17 mouse cellular contexts compared by ENCODE assay signal in the genomic region with DNA sequence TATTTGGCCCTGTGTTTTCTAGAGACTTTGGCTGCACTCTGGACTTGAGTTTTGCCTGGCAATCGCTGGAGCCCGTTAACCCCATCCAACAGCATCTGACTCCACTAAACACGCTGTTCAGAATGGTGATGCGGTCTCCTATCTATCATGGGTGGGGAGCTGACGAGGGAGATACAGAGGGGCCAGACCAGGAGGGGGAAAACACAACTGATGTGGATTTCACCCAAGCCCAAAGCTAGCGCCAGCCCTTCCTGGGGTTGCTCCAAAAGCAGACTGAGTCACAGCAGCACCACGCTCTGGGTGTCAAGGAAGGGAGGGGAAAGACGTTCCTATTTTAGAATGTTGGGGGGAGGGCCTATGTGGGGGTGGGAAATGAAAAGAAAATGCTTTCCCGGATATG.
DNase-seq lines count a peak whose midpoint lies in the region; ATAC-seq and TF ChIP-seq lines count a peak whose summit lies in the region.
"Had no signal": no experiment of that assay in that cellular context is flagged by ENCODE, and none has a peak within 500 bp of the region (broad histone marks: within the 10 kb centered on the region; RNA-seq: fewer than 3 reads in every experiment).

No protein-coding gene starts in this region.

- H3K9me3 ChIP-seq in heart, embryonic 12.5 days (replicated peaks), result no peaks in the 10 kb centered on the region
- no peaks in the 10 kb centered on the region for H3K9me3 ChIP-seq in heart, embryonic 10.5 days

- no peak for TF ChIP-seq POLR2A in myocyte (IDR thresholded peaks at IDR 0.05; ENCODE audit: insufficient read length, low read depth)

- ATAC-seq in heart, embryonic 12.5 days (ENCODE audit: insufficient number of reproducible peaks, low FRiP score), result no peak
- ATAC-seq: forebrain, embryonic 16.5 days; hindbrain, postnatal 0 days had no signal

- H3K9ac ChIP-seq in heart, embryonic 12.5 days, result no peak overlapping the region

- no peak overlapping the region for H3K27ac ChIP-seq in heart, embryonic 12.5 days (ENCODE audit: poor library complexity, severe bottlenecking)
- no peak overlapping the region for H3K27ac ChIP-seq in heart, embryonic 10.5 days
- H3K27ac ChIP-seq: gastrocnemius, adult 2 months; hindbrain, postnatal 0 days; left cerebral cortex, adult 2 months had no signal

- no peak for DNase-seq in heart, embryonic 10.5 days (ENCODE audit: low spot score)
- DNase-seq in lung, postnatal 10 days, result peak; percentile 45
- no peak for DNase-seq in lung, postnatal 4 days
- DNase-seq in R1 (ENCODE audit: low read depth, low spot score), result peak; percentile 28
- no peak for DNase-seq in left cerebral cortex, adult 18-20 months (ENCODE audit: low spot score in 2 of 2)
- DNase-seq: cerebellum, postnatal 36 days; gastrocnemius, adult 2 months; kidney, adult 11 months; kidney, postnatal 14 days; lung, adult 2 months; retina, postnatal 1 day; thymus, postnatal 4 days had no signal

- H3K79me2 ChIP-seq in myocyte (ENCODE audit: control insufficient read depth, insufficient read depth), result peaks cover 51% of the 10 kb centered on the region

- H3ac ChIP-seq in myocyte (ENCODE audit: control insufficient read depth, insufficient read length), result no peak overlapping the region

- H3K36me3 ChIP-seq in heart, embryonic 12.5 days, result no peaks in the 10 kb centered on the region
- no peaks in the 10 kb centered on the region for H3K36me3 ChIP-seq in heart, embryonic 10.5 days
- H3K36me3 ChIP-seq in myocyte (ENCODE audit: control insufficient read depth, insufficient read depth), result no peaks in the 10 kb centered on the region

- peaks cover 98% of the 10 kb centered on the region for H3K4me1 ChIP-seq in heart, embryonic 12.5 days (replicated peaks)
- H3K4me1 ChIP-seq in heart, embryonic 10.5 days, result peaks cover 95% of the 10 kb centered on the region

- 0 out of 2 replicates have a peak overlapping the region, but pooled peaks have one; percentile 38 for H3K4me2 ChIP-seq in heart, embryonic 12.5 days
- H3K4me2 ChIP-seq in myocyte (ENCODE audit: low read depth), result peak overlapping the region; percentile 24

- no peak overlapping the region for H3K4me3 ChIP-seq in heart, embryonic 12.5 days
- H3K4me3 ChIP-seq in heart, embryonic 10.5 days, result no peak overlapping the region
- no peak overlapping the region for H3K4me3 ChIP-seq in myocyte
- H3K4me3 ChIP-seq: gastrocnemius, adult 2 months; left cerebral cortex, adult 2 months had no signal

- WGBS in heart, embryonic 12.5 days, result 23% methylated on average over 9 of the region's 9 CpGs
- 24% methylated on average over 9 of the region's 9 CpGs for WGBS in heart, embryonic 10.5 days

- H3K27me3 ChIP-seq in heart, embryonic 12.5 days (replicated peaks), result peaks cover 75% of the 10 kb centered on the region
- peaks cover 95% of the 10 kb centered on the region for H3K27me3 ChIP-seq in heart, embryonic 10.5 days (ENCODE audit: insufficient read depth, poor library complexity, severe bottlenecking)
- no peaks in the 10 kb centered on the region for H3K27me3 ChIP-seq in myocyte (ENCODE audit: control insufficient read depth, insufficient read depth, insufficient read length)

TF ChIP-seq in myocyte, 11 proteins besides CTCF, POLR2A, EP300 and RAD21:
- TF ChIP-seq TCF12 (IDR thresholded peaks at IDR 0.05; ENCODE audit: insufficient read depth, poor library complexity, severe bottlenecking) (no peak), REST (IDR thresholded peaks at IDR 0.05; ENCODE audit: insufficient read depth, insufficient read length) (no peak), POLR2AphosphoS2 (IDR thresholded peaks at IDR 0.05; ENCODE audit: insufficient read length, low read depth) (no peak), MYOG (IDR thresholded peaks at IDR 0.05; ENCODE audit: control insufficient read depth in 1 of 3, insufficient read depth in 1 of 3, insufficient read length in 2 of 3, low read depth in 2 of 3) (no peak)

Comparison
In these comparisons a context has a peak if more than half of its experiments do, and no peak if none do; other contexts are left out.
1. DNase-seq: peak in lung, postnatal 10 days (single experiment) and R1 (single experiment); none in heart, embryonic 10.5 days (single experiment), lung, postnatal 4 days (0 of 2) and left cerebral cortex, adult 18-20 months (0 of 2).